Mouse (Mus musculus): Measurements from ENCODE around the gene Trpc7.

Trpc7 gene

GRCm38 (mm10) chr13:56790683-56791082 lies 105.1 kb downstream of the Trpc7 start:
- DNase-seq (ENCODE audit: low read depth), result no peak

- no peak for DNase-seq (ENCODE audit: low read depth)
Measured at GRCm38 (mm10) chr13:56782621-56783020, 113.2 kb downstream of the Trpc7 start.

- DNase-seq (ENCODE audit: low read depth), result no peak
Measured at GRCm38 (mm10) chr13:56781697-56782096, 114.1 kb downstream of the Trpc7 start.

- no peak for DNase-seq (ENCODE audit: low read depth)
Measured at GRCm38 (mm10) chr13:56780746-56781469, 114.9 kb downstream of the Trpc7 start.

- no peak for DNase-seq (ENCODE audit: low read depth)
Measured at GRCm38 (mm10) chr13:56774304-56774703, 121.5 kb downstream of the Trpc7 start.

- no peak for DNase-seq (ENCODE audit: low read depth)
Measured at GRCm38 (mm10) chr13:56773262-56773870, 122.4 kb downstream of the Trpc7 start.

- DNase-seq (ENCODE audit: low read depth), result no peak
Measured at GRCm38 (mm10) chr13:56772592-56772991, 123.2 kb downstream of the Trpc7 start.

- DNase-seq (ENCODE audit: low read depth), result no peak
Measured at GRCm38 (mm10) chr13:56770786-56771185, 125.0 kb downstream of the Trpc7 start.

- DNase-seq (ENCODE audit: low read depth), result no peak
Measured at GRCm38 (mm10) chr13:56770136-56770578, 125.6 kb downstream of the Trpc7 start.

GRCm38 (mm10) chr13:56769431-56769830 lies 126.4 kb downstream of the Trpc7 start:
- no peak for DNase-seq (ENCODE audit: low read depth)

GRCm38 (mm10) chr13:56766211-56766610 lies 129.6 kb downstream of the Trpc7 start:
- no peak for DNase-seq (ENCODE audit: low read depth)

- DNase-seq (ENCODE audit: low read depth), result no peak
Measured at GRCm38 (mm10) chr13:56765284-56766032, 130.3 kb downstream of the Trpc7 start.

GRCm38 (mm10) chr13:56762446-56763229 lies 133.2 kb downstream of the Trpc7 start:
- DNase-seq (ENCODE audit: low read depth), result no peak

GRCm38 (mm10) chr13:56758492-56758891 lies 137.3 kb downstream of the Trpc7 start:
- DNase-seq (ENCODE audit: low read depth), result peak; percentile 80

- no peak for DNase-seq (ENCODE audit: low read depth)
Measured at GRCm38 (mm10) chr13:56757201-56757600, 138.6 kb downstream of the Trpc7 start.

- no peak for DNase-seq (ENCODE audit: low read depth)
Measured at GRCm38 (mm10) chr13:56755871-56756270, 139.9 kb downstream of the Trpc7 start.

- no peak for DNase-seq (ENCODE audit: low read depth)
Measured at GRCm38 (mm10) chr13:56753192-56753951, 142.4 kb downstream of the Trpc7 start, which contains the start of gene Gm45623. Gene Gm45623, minus strand, starts transcription at chr13:56753827.

GRCm38 (mm10) chr13:56752474-56753191 lies 143.2 kb downstream of the Trpc7 start:
- no peak for DNase-seq (ENCODE audit: low read depth)

GRCm38 (mm10) chr13:56751774-56752173 lies 144.0 kb downstream of the Trpc7 start:
- no peak for DNase-seq (ENCODE audit: low read depth)

- DNase-seq (ENCODE audit: low read depth), result no peak
Measured at GRCm38 (mm10) chr13:56749377-56749776, 146.4 kb downstream of the Trpc7 start.

GRCm38 (mm10) chr13:56747554-56747953 lies 148.2 kb downstream of the Trpc7 start:
- DNase-seq (ENCODE audit: low read depth), result no peak

Measured in naive thymus-derived CD4-positive, alpha-beta T cell, adult 2 months (primary cell).